Mouse (Mus musculus) MEL-GATA-1-ER (cell line): ENCODE measurements around the gene Cd300ld.
"Not testable (repeated sequence)": the region's sequence is repeated elsewhere in the genome, so short reads cannot be mapped to it uniquely, and the experiment has no call there.

Source experiments
- DNase-seq: peaks from one replicate; pipeline ENCODE4 v3.0.0-alpha.2; 2012; ENCODE audit warnings: low read depth; ENCODE audit errors: extremely low read depth

Cd300ld gene

GRCm38 (mm10) chr11:114989793-114990192 is at the start of gene Cd300ld:
TSS of gene Cd300ld (minus strand) at chr11:114989922.
- no peak for DNase-seq

GRCm38 (mm10) chr11:115037669-115038068 is 47.9 kb upstream of the Cd300ld start, which contains the start of gene Cd300ld5:
TSS of gene Cd300ld5 (minus strand) at chr11:115037769.
- not testable (repeated sequence) for DNase-seq

GRCm38 (mm10) chr11:115026912-115027311 is 37.2 kb upstream of the Cd300ld start, which contains the start of gene Cd300ld4:
TSS of gene Cd300ld4 (minus strand) at chr11:115027012.
- not testable (repeated sequence) for DNase-seq

GRCm38 (mm10) chr11:115016093-115016492 is 26.4 kb upstream of the Cd300ld start, which contains the start of gene Cd300ld2:
TSS of gene Cd300ld2 (minus strand) at chr11:115016193.
- DNase-seq, result not testable (repeated sequence)

GRCm38 (mm10) chr11:115004070-115004469 is 14.3 kb upstream of the Cd300ld start:
- no peak for DNase-seq

GRCm38 (mm10) chr11:115001474-115002040 is 11.8 kb upstream of the Cd300ld start, which contains the start of gene Cd300c2:
TSS of gene Cd300c2 (minus strand) at chr11:115001880.
- no peak for DNase-seq

- no peak for DNase-seq
These were observed 7.9 kb downstream of the Cd300ld start for GRCm38 (mm10) chr11:114981866-114982265.

GRCm38 (mm10) chr11:114972726-114973125 is 17.0 kb downstream of the Cd300ld start:
- DNase-seq, result no peak

- no peak for DNase-seq
These were observed 20.9 kb downstream of the Cd300ld start, which contains the start of gene Cd300c for GRCm38 (mm10) chr11:114968752-114969207. TSS of gene Cd300c (minus strand) at chr11:114969157.

- no peak for DNase-seq
These were observed 24.4 kb downstream of the Cd300ld start for GRCm38 (mm10) chr11:114965182-114965828.

GRCm38 (mm10) chr11:114960369-114960768 is 29.4 kb downstream of the Cd300ld start:
- no peak for DNase-seq

GRCm38 (mm10) chr11:114934144-114934543 is 55.6 kb downstream of the Cd300ld start, which contains the start of gene Cd300lb:
TSS of gene Cd300lb (minus strand) at chr11:114934386.
- no peak for DNase-seq

- DNase-seq, result no peak
These were observed 56.1 kb downstream of the Cd300ld start for GRCm38 (mm10) chr11:114933591-114933990.
